Mouse (Mus musculus): ENCODE measurements around the gene Vgll4.

GRCm38 (mm10) chr6:114840012-114840411 is 129.8 kb downstream of the Vgll4 start:
- TF ChIP-seq CTCF (IDR thresholded peaks at IDR 0.05; ENCODE audit: low read depth) (no peak), EP300 (IDR thresholded peaks at IDR 0.05; ENCODE audit: low read depth) (no peak)

All from liver, embryonic 14.5 days (tissue).